Mouse (Mus musculus) cerebellum, adult 2 months (tissue): ENCODE results near the gene Pih1d1. TPM values are rescaled to one million over a fixed set of nuclear protein-coding genes. Genes with fewer than 3 reads are reported as not detected.
"Not testable (repeated sequence)": the region's sequence is repeated elsewhere in the genome, so short reads cannot be mapped to it uniquely, and the experiment has no call there.

Experiments used
- DNase-seq, 2 experiments: peaks; one replicate each; pipeline ENCODE4 v3.0.0; 2021
- H3K27ac ChIP-seq: fragments of 200-500 bp; 2 replicates; pipeline ENCODE4 v1.5.1; 2012; ENCODE audit warnings: low read length, control low read depth, inconsistent platforms; ENCODE audit not compliant: insufficient read depth
- H3K27me3 ChIP-seq: fragments of 200-500 bp; 2 replicates; pipeline ENCODE4 v1.6.1; 2012; ENCODE audit warnings: inconsistent platforms, mild to moderate bottlenecking, low read length, moderate library complexity; ENCODE audit not compliant: control insufficient read depth, insufficient read depth
- H3K4me1 ChIP-seq: fragments of 200-500 bp; 2 replicates; pipeline ENCODE4 v1.6.1; 2011; ENCODE audit warnings: low read length; ENCODE audit not compliant: control insufficient read depth, insufficient read depth
- H3K4me3 ChIP-seq: fragments of 200-500 bp; replicated peaks from 2 replicates; pipeline ENCODE3; 2011; ENCODE audit warnings: mild to moderate bottlenecking, low read depth, low read length, control low read depth; ENCODE audit not compliant: insufficient read depth
- CTCF ChIP-seq: fragments of 200-500 bp; IDR thresholded peaks from 2 replicates; pipeline ENCODE4 v1.5.1; 2011; ENCODE audit warnings: low read depth, mild to moderate bottlenecking, control low read depth, low read length, moderate library complexity, borderline replicate concordance; ENCODE audit not compliant: insufficient read depth
- POLR2A ChIP-seq: fragments of 200-500 bp; IDR thresholded peaks from 2 replicates; pipeline ENCODE4 v1.6.1; 2011; ENCODE audit warnings: low read length, control low read depth, borderline replicate concordance; ENCODE audit not compliant: insufficient read depth
- WGBS: fragments of 180-500 bp; shearing (Covaris S2); methylation state at CpG from one replicate; pipeline ENCODE4 v1.1.7; 2018; 5-methylcytosine and 5-hydroxymethylcytosine counted together
- polyA plus RNA-seq: library from polyadenylated mRNA; depleted of rRNA; stranded (reverse); fragments of >200 nt; gene quantifications from 2 replicates; pipeline ENCODE4 v1.2.3, GENCODE M21; 2012

The Pih1d1 gene
- polyA plus RNA-seq, 1 experiment = 53.1 TPM

DNA sequence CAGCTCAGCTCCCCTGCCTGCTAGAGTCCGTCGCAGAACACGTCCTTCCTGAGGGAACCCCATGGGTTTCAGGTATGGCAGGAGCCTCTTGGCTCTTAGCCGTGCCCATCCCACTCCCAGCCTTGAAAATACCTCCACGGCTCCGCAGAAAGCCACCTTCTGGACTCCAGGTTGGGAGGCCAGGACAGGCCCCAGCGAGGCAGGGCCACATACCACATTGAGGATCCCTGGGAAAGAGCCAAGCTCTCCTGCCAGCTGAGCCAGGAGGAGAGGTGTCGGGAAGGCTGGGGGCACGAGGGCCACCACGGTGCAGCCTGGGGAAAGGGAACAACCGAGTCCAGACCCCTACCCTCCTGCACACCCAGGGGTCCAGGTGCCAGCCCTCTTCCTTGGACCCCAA lies 6.8 kb upstream of the Pih1d1 start:
- no peak for DNase-seq
- no peak overlapping the region for H3K4me3 ChIP-seq
- no peak for TF ChIP-seq POLR2A
- no peak for TF ChIP-seq CTCF
- 63% methylated on average over 11 of the region's 11 CpGs for WGBS
- no peaks in the 10 kb centered on the region for H3K4me1 ChIP-seq
- H3K27me3 ChIP-seq = no peaks in the 10 kb centered on the region
- H3K27ac ChIP-seq = no peak overlapping the region

DNA sequence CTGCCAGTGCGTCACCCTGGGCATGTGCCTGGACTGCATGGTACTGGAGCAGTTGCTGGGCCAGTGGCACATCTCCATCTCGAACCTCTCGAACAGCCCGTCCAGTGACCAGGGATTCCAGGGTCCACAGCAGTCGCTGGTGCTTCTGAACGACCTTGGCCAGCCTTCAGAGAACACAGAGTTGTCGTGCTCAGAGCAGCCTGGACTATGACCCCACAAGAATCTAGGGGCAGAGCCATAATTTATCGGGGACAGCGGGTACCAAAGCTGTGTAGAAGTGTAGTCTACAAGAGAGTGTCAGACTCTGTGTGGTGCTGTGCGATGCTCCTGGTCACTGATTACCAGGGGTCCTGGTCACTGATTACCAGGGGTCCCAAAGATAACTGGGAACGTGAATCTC lies 6.2 kb upstream of the Pih1d1 start:
- Histone ChIP-seq H3K4me3 (no peak overlapping the region), H3K27me3 (no peaks in the 10 kb centered on the region), H3K27ac (no peak overlapping the region), H3K4me1 (no peaks in the 10 kb centered on the region)
- TF ChIP-seq POLR2A = no peak
- no peak for TF ChIP-seq CTCF
- no peak for DNase-seq
- 90% methylated on average over 11 of the region's 11 CpGs for WGBS

DNA sequence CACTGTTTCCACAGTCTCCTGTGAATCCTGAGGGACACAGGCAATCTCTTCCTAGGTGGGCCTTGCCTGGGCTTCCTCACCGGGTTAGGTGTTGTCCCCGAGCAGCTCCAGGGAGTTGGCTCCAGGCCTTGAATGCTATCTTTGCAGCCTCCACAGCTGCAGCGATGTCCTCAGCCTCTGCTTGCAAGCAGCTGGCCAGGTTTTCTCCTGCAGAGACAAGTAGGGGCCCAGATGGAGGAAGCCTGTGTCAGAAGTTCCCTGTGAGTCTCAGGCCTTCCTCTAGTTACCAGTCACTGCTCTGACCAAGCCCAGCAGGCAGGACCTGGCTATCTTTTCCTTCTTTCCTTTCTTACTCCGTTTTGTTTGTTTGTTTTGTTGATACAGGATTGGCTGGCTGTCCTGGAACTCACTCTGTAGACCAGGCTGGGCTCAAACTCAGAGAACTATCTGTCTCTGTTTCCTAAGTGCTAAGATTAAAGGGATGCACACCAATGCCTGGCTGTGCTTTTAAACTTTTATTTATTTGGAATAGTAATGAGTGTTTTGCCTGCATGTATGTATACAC lies 5.5 kb upstream of the Pih1d1 start:
- no peak for DNase-seq
- Histone ChIP-seq H3K27me3 (no peaks in the 10 kb centered on the region), H3K4me1 (no peaks in the 10 kb centered on the region), H3K4me3 (no peak overlapping the region), H3K27ac (no peak overlapping the region)
- WGBS = 57% methylated on average over 4 of the region's 4 CpGs
- TF ChIP-seq POLR2A (no peak), CTCF (no peak)

DNA sequence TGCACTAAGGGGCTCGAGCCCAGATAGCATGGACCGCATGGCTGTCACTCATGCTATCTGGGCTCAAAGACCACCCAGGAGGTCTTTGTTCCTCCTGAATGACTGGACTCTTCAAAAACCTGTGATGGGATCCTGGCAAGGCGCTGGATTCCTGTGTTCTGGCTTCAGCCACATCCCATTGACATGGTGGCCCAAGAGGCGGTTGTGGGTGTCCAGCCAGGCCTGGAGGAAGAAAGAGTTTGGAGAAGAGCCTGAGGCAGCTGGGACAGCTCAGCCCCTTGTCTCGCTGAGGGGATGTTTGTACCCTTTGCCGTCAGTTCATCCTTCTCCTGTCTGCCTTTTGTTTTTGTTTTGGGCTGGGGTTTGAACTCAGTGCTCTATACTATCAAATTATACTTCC lies 4.6 kb upstream of the Pih1d1 start:
- H3K4me1 ChIP-seq = no peaks in the 10 kb centered on the region
- H3K27ac ChIP-seq = no peak overlapping the region
- no peaks in the 10 kb centered on the region for H3K27me3 ChIP-seq
- WGBS = 44% methylated on average over 6 of the region's 6 CpGs
- no peak overlapping the region for H3K4me3 ChIP-seq
- DNase-seq = no peak
- TF ChIP-seq POLR2A (no peak), CTCF (no peak)

DNA sequence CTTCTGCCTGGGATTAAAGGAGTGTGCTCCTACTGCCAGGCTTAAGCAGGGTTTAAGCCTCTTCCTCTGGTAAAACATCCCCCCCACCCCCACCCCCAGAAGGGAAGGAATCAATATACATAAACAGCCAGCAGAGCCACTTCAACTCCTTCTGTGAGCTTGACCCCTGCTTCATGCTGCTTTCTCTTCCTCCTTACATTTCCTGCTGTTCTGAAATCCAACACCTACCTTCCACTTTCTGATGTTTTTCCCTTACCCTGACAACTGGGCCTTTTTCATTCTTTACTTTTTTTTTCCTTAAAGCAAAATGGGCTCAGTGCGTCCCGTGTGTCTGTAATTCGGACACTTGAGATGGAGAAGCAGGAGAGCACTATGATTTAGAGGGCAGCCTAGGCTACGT lies 3.8 kb upstream of the Pih1d1 start:
- Histone ChIP-seq H3K27ac (no peak overlapping the region), H3K4me1 (no peaks in the 10 kb centered on the region), H3K4me3 (no peak overlapping the region), H3K27me3 (no peaks in the 10 kb centered on the region)
- WGBS = 81% methylated on average over 4 of the region's 4 CpGs
- TF ChIP-seq CTCF (no peak), POLR2A (no peak)
- DNase-seq = no peak

DNA sequence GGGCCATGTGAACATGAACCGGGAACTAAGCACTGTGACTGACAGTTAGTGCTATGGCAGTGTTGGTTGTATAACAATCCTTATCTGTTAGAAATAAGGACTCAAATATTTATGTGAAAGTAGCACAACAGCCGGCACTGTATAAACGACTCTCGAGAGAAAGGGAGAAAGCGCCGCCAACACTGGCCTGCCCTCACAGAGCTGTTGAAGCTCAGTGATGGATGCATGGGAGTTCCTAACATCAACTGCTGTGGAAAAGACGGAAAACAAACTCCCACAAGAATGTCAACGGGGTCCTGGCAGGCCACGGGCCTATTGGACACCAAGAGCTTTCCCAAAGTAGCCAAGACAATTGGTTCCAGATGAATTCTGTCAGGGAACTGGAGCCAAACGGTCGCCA lies 2.8 kb upstream of the Pih1d1 start:
- DNase-seq = no peak
- TF ChIP-seq POLR2A = no peak
- no peak for TF ChIP-seq CTCF
- Histone ChIP-seq H3K27me3 (no peaks in the 10 kb centered on the region), H3K27ac (no peak overlapping the region), H3K4me3 (no peak overlapping the region), H3K4me1 (no peaks in the 10 kb centered on the region)
- 65% methylated on average over 11 of the region's 11 CpGs for WGBS

DNA sequence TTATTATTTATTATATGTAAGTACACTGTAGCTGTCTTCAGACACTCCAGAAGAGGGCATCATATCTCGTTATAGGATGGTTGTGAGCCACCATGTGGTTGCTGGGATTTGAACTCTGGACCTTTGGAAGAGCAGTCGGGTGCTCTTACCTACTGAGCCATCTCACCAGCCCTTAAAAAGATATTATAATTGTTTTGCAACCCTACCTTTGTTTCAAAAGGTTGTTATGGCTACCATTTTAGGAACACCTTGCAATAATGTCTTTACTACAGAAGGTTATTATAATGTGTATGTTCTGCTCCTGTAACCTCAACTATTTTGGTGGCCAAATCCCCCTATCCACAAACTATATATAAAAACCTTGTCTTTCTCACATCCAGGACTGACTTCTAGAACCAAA lies 1.1 kb upstream of the Pih1d1 start:
- 84% methylated on average over 2 of the region's 2 CpGs for WGBS
- not testable (repeated sequence) for H3K27me3 ChIP-seq, H3K4me3 ChIP-seq, H3K4me1 ChIP-seq, DNase-seq, H3K27ac ChIP-seq

DNA sequence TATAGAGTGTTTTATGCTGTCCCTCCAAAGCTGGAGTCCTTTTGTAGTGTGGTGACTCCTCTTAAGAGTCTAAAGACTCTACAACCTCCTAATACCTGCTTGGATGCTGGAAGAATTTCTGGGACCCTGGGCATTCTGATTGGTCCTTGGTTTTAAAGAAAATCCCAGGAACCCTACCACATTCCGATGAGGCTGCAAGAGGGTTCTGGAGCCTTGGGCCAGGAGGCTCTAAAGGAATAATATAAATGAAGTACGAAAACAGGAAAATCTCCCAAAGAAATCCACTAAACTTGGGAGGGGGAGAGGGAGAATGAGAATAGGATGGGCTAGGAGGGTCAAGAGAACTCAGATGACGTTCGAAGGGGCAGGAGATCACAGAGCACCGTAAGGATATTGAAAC lies 517 bp upstream of the Pih1d1 start:
- Histone ChIP-seq H3K4me1 (no peaks in the 10 kb centered on the region), H3K27ac (peak overlapping the region; percentile 75), H3K27me3 (no peaks in the 10 kb centered on the region), H3K4me3 (peak overlapping the region; percentile 96)
- WGBS = under 1% methylated on average over 5 of the region's 5 CpGs
- no peak for DNase-seq
- TF ChIP-seq CTCF (no peak), POLR2A (no peak)
